Mouse (Mus musculus) E14TG2a.4 (cell line): ENCODE data around the gene Tmem86b.

ENCODE experiments used
- CTCF ChIP-seq: conservative IDR thresholded peaks from 2 replicates; pipeline ENCODE4 v1.5.1; 2014; ENCODE audit warnings: low read length
- NANOG ChIP-seq: IDR thresholded peaks from 2 replicates; pipeline ENCODE4 v1.6.1; 2014; ENCODE audit warnings: borderline replicate concordance, low read length, mixed read lengths
- POU5F1 ChIP-seq: IDR thresholded peaks from 2 replicates; pipeline ENCODE4 v1.6.1; 2014; ENCODE audit warnings: low read length, borderline replicate concordance

- TF ChIP-seq CTCF (no peak), POU5F1 (no peak), NANOG (no peak)
Observed at GRCm38 (mm10) chr7:4670655-4671255, 39.5 kb upstream of the Tmem86b start.
